Mouse (Mus musculus) stomach, embryonic 16.5 days (tissue): Measurements from ENCODE around the gene Lurap1l. TPM values are rescaled to one million over a fixed set of nuclear protein-coding genes. Genes with fewer than 3 reads are reported as not detected.

Experiments used
- ATAC-seq: fragments of 200-750 bp; cut with Nextera tagmentation; 2 replicates; pipeline ENCODE4 v1.8.0; 2017; ENCODE audit warnings: moderate number of reproducible peaks, moderate TSS enrichment; ENCODE audit not compliant: insufficient read depth, low FRiP score
- H3K27ac ChIP-seq: fragments of 300-500 bp; sonication (generic); 2 replicates; pipeline ENCODE4 v1.5.1; 2014; ENCODE audit warnings: low read length
- H3K27me3 ChIP-seq: fragments of 300-500 bp; sonication (generic); 2 replicates; pipeline ENCODE4 v1.6.1; 2014; ENCODE audit warnings: low read length, control low read depth, mixed read lengths; ENCODE audit not compliant: control insufficient read depth, insufficient read depth
- H3K36me3 ChIP-seq: fragments of 300-500 bp; sonication (generic); 2 replicates; pipeline ENCODE4 v1.6.1; 2014; ENCODE audit warnings: low read length; ENCODE audit not compliant: control insufficient read depth, insufficient read depth
- H3K4me1 ChIP-seq: fragments of 300-500 bp; sonication (generic); 2 replicates; pipeline ENCODE4 v1.6.1; 2014; ENCODE audit warnings: low read length, control low read depth, mixed read lengths; ENCODE audit not compliant: control insufficient read depth, insufficient read depth
- H3K4me2 ChIP-seq: fragments of 300-500 bp; sonication (generic); 2 replicates; pipeline ENCODE4 v1.6.1; 2014; ENCODE audit warnings: low read depth, low read length, mixed read lengths
- H3K4me3 ChIP-seq: fragments of 300-500 bp; sonication (generic); replicated peaks from 2 replicates; pipeline ENCODE4 v1.5.1; 2014; ENCODE audit warnings: mild to moderate bottlenecking, low read length
- H3K9ac ChIP-seq: fragments of 300-500 bp; sonication (generic); 2 replicates; pipeline ENCODE4 v1.6.1; 2014; ENCODE audit warnings: low read length
- H3K9me3 ChIP-seq: fragments of 300-500 bp; sonication (generic); replicated peaks from 2 replicates; pipeline ENCODE4 v1.6.1; 2016; ENCODE audit warnings: low read length, control low read depth; ENCODE audit not compliant: control insufficient read depth
- WGBS: fragments of 180-500 bp; shearing (Covaris S2); extraction: QIAGEN DNeasy Blood & Tissue Kit; methylation state at CpG from one replicate; pipeline ENCODE4 v1.1.7; 2014; 5-methylcytosine and 5-hydroxymethylcytosine counted together
- polyA plus RNA-seq: library from polyadenylated mRNA; unstranded; fragments of >200 nt; fragmentation: Nextera tagmentation; extraction: Ambion mirVana; gene quantifications from 2 replicates; pipeline ENCODE4 v1.2.1, GENCODE M21; 2015

Gene Lurap1l
- polyA plus RNA-seq, 1 experiment from 2014 or later = 27.1 TPM

DNA sequence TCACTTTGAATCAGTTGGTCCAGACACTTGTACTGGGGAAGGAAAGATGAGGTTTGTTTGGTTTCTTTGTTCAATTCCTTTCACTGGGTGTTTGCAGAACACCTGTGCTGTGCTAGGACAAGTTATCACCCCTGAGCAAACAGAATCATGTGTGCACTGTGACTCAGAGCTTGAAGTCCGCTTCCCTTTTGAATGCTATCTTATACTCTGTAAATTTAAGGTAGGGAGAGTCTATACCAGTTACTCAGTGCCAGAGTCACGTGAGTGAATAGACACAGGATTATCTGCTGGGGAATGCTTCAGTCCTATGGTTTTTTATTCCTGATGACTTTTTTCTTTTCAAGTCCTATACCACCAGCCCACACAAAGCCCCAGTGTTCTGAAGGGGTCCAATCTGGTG is 39.3 kb downstream of the Lurap1l start:
- 61% methylated on average over 2 of the region's 2 CpGs for WGBS
- Histone ChIP-seq H3K9ac (no peak overlapping the region), H3K27ac (peak overlapping the region; percentile 87), H3K27me3 (no peaks in the 10 kb centered on the region), H3K4me2 (peak overlapping the region; percentile 31; the same call in 1 of the 2 replicates), H3K9me3 (no peaks in the 10 kb centered on the region), H3K4me3 (no peak overlapping the region), H3K4me1 (no peaks in the 10 kb centered on the region; the same call in 1 of the 2 replicates), H3K36me3 (peaks cover 3% of the 10 kb centered on the region; the same call in 1 of the 2 replicates)
- peak; percentile 96 for ATAC-seq

DNA sequence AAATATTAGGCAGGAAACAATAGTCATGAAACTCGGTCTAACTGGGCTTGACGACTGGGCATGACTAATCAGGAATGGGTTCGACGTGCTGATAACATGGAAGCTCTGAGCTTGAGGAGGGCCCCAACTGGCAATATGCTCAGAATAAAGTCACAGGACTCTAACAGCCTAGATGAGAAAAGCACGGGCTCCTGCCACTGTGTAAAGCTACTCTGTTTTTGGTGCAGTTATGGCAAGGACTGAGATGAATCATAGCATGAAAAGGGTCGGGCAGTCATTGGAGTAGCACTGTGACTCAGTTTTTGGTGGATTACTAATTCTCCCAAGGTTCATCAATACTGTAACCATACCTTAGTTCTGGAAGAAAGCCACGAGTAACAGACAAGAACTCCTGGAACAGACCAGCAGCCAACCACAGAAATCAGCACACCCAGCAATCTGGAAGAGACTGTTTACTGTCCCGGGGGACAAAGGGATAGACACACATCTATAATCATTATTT is 39.9 kb downstream of the Lurap1l start:
- Histone ChIP-seq H3K9ac (no peak overlapping the region), H3K27ac (peak overlapping the region; percentile 87), H3K4me2 (peak overlapping the region; percentile 31; the same call in 1 of the 2 replicates), H3K9me3 (no peaks in the 10 kb centered on the region), H3K4me1 (no peaks in the 10 kb centered on the region; the same call in 1 of the 2 replicates), H3K4me3 (no peak overlapping the region), H3K36me3 (peaks cover 3% of the 10 kb centered on the region; the same call in 1 of the 2 replicates), H3K27me3 (no peaks in the 10 kb centered on the region)
- ATAC-seq = peak; percentile 78
- 50% methylated on average over 8 of the region's 8 CpGs for WGBS

DNA sequence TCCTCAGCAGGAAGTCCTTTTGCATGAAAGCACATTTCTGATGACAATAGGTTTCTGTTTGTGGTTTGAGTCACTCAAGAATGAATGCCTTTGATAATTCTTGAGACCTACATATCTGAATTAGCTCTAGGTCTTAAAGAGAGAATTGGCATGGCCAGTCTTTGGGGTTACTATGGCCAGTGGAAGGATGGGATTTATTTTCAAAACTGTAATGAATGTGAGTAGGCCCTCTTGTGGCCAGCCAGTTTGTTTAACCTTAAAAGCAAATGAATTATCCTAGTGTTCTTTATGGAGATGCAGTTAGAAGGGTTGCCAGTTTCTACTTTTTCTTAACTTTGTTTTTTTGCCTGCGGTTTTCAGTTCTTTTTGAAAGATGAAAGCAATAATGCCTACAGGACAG is 42.2 kb downstream of the Lurap1l start:
- Histone ChIP-seq H3K27me3 (no peaks in the 10 kb centered on the region; the same call in 1 of the 2 replicates), H3K9ac (no peak overlapping the region), H3K4me2 (no peak overlapping the region), H3K4me1 (no peaks in the 10 kb centered on the region; the same call in 1 of the 2 replicates), H3K4me3 (no peak overlapping the region), H3K27ac (peak overlapping the region; percentile 52; the same call in 1 of the 2 replicates), H3K36me3 (peaks cover 3% of the 10 kb centered on the region; the same call in 1 of the 2 replicates), H3K9me3 (no peaks in the 10 kb centered on the region)
- no peak for ATAC-seq
- WGBS = 88% methylated on average over 1 of the region's 1 CpGs

DNA sequence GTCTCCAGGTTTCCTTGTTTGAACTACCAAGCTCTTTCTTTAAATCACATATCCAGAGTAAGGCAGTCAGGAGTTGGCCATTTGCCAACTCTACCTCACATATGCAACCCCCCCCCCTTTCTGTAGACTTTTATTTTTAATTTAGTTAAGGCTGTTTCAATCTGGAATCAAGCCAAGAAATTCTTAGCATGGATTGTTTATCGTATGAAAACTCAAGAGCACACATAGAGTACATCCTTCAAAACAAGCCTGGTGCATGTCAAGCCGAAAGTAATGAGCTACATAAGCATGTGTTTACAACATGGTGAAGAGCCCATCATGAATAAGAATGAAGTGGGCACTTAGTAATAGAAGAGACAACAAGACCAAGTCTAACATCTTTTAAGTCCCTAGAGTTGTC is 45.5 kb downstream of the Lurap1l start:
- WGBS = 45% methylated on average over 2 of the region's 2 CpGs
- no peak overlapping the region for H3K27ac ChIP-seq
- H3K27me3 ChIP-seq = no peaks in the 10 kb centered on the region; the same call in 1 of the 2 replicates
- H3K36me3 ChIP-seq = peaks cover 3% of the 10 kb centered on the region; the same call in 1 of the 2 replicates
- H3K4me1 ChIP-seq = no peaks in the 10 kb centered on the region
- no peak overlapping the region for H3K4me3 ChIP-seq
- H3K9ac ChIP-seq = no peak overlapping the region
- no peak overlapping the region for H3K4me2 ChIP-seq
- H3K9me3 ChIP-seq = no peaks in the 10 kb centered on the region
- ATAC-seq = no peak

DNA sequence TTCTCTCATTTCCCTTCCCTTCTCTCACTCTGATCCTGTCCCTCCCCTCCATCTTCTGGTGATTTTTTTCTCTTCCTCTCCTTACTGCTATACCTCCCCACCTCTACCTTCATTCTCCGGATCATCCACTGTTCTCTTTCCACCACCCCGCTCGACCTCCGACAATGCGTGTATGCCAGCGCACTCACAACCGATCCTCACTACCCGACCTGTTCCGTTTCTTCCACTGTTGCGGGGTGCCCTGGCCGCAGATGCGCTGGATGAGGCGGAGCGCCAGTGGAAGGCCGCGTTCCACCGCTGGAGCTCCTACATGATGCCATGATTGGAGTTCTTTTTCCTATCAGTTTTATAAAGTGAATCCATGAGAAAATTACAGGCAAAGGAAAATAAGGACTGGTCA is 57.1 kb downstream of the Lurap1l start:
- Histone ChIP-seq H3K4me2 (no peak overlapping the region), H3K36me3 (no peaks in the 10 kb centered on the region), H3K27me3 (no peaks in the 10 kb centered on the region), H3K9ac (no peak overlapping the region), H3K9me3 (peaks cover 9% of the 10 kb centered on the region; the same call in 1 of the 2 replicates), H3K4me1 (no peaks in the 10 kb centered on the region), H3K27ac (no peak overlapping the region), H3K4me3 (no peak overlapping the region)
- no peak for ATAC-seq
- 91% methylated on average over 17 of the region's 17 CpGs for WGBS

DNA sequence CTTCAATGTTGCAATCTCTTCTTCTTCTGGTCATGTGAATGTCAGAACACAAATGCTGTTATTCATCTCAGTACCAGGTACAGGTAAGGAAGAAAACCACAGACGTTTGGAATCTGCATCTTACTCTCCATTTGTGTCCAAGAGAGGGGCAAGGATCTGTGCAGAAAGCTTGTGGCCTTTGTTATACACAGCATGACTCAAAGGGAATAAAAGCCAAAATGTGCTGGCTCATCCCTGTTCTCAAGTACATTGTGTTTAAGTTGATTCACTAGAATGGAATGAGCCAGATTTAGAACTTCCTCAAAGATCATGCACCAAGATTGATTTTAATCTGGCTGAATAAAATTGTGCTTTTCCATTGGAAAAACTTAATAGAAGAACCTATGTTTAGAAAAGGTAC is 61.4 kb downstream of the Lurap1l start:
- no peak overlapping the region for H3K27ac ChIP-seq
- no peaks in the 10 kb centered on the region for H3K36me3 ChIP-seq
- 35% methylated on average over 1 of the region's 1 CpGs for WGBS
- H3K9me3 ChIP-seq = peaks cover 9% of the 10 kb centered on the region; the same call in 1 of the 2 replicates
- no peak overlapping the region for H3K4me2 ChIP-seq
- no peaks in the 10 kb centered on the region for H3K4me1 ChIP-seq
- H3K9ac ChIP-seq = no peak overlapping the region
- no peak for ATAC-seq
- H3K4me3 ChIP-seq = no peak overlapping the region
- H3K27me3 ChIP-seq = no peaks in the 10 kb centered on the region

DNA sequence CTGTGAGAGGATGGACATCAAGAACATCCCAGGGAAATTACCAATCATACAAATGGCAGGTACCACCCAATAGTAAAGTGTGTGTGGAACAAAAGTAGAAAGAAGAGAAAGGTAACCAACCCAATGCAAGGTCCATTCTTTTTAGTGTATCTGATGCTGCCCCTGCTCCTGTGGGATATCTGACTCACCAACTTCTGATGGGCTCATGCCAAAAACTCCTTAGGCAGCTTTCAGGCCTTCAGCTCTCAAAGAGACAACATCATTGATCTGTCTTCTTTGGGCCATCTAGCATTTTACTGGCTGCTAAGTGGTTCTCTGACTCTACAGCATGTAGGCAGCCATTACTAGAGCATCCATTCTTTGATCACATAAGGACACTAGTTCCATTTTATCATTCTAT is 63.5 kb downstream of the Lurap1l start:
- Histone ChIP-seq H3K27me3 (no peaks in the 10 kb centered on the region), H3K9me3 (no peaks in the 10 kb centered on the region), H3K27ac (no peak overlapping the region), H3K36me3 (no peaks in the 10 kb centered on the region), H3K4me1 (no peaks in the 10 kb centered on the region), H3K4me2 (no peak overlapping the region), H3K9ac (no peak overlapping the region), H3K4me3 (no peak overlapping the region)
- no peak for ATAC-seq

DNA sequence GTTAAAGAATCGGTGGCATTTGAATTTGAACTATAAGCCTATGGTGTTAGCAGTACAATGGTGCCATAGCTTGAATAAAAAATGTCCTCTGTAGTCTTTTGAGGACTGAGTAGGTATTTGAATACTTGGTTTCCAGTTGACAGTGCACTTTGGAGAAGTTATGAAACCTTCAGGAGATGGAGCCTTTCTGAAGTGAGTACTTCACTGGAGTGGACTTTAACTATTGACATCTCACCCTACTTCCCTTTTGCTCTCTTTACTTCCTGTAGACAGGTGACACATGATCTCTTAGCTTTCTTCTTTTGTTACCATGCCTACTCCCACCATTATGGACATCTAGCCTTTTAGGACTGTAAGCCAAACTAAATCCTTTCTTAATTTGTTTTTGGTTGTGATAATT is 80.4 kb downstream of the Lurap1l start:
- Histone ChIP-seq H3K4me2 (no peak overlapping the region), H3K27me3 (no peaks in the 10 kb centered on the region), H3K4me3 (no peak overlapping the region), H3K27ac (no peak overlapping the region), H3K4me1 (no peaks in the 10 kb centered on the region), H3K36me3 (no peaks in the 10 kb centered on the region), H3K9me3 (no peaks in the 10 kb centered on the region), H3K9ac (no peak overlapping the region)
- 81% methylated on average over 1 of the region's 1 CpGs for WGBS
- ATAC-seq = no peak

DNA sequence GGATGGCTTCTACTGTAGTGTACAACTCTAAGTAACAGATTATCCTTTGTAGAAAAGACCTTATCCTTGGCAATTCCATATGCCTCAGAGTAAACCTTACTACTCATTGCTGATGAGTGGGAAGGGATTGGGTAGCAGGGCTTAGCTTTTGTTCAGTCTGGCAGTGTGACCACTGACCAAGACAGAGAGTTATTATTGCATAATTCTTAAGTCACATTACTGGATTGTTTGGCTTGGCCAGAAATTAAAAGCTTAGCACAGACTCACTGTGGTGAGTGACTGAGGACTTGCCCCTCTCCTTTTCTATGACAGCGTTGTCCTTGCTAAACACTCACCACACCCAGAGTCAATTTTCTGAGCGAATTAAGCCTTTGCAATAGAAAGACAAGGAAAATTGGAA is 93.1 kb downstream of the Lurap1l start:
- Histone ChIP-seq H3K36me3 (no peaks in the 10 kb centered on the region), H3K4me1 (no peaks in the 10 kb centered on the region)

More for the DNA sequence above, 93.1 kb downstream of the Lurap1l start:
- Histone ChIP-seq H3K9ac (no peak overlapping the region), H3K4me2 (no peak overlapping the region), H3K9me3 (no peaks in the 10 kb centered on the region; the same call in 1 of the 2 replicates), H3K4me3 (no peak overlapping the region), H3K27ac (no peak overlapping the region), H3K27me3 (no peaks in the 10 kb centered on the region)
- ATAC-seq = no peak
- 79% methylated on average over 2 of the region's 2 CpGs for WGBS
